Mouse (Mus musculus): Measurements from ENCODE around the gene Ralgps1. TPM values are rescaled to one million over a fixed set of nuclear protein-coding genes. Genes with fewer than 3 reads are reported as not detected.

Ralgps1 gene
- total RNA-seq, 1 experiment from 2014 or later, result 13.8 TPM

DNA sequence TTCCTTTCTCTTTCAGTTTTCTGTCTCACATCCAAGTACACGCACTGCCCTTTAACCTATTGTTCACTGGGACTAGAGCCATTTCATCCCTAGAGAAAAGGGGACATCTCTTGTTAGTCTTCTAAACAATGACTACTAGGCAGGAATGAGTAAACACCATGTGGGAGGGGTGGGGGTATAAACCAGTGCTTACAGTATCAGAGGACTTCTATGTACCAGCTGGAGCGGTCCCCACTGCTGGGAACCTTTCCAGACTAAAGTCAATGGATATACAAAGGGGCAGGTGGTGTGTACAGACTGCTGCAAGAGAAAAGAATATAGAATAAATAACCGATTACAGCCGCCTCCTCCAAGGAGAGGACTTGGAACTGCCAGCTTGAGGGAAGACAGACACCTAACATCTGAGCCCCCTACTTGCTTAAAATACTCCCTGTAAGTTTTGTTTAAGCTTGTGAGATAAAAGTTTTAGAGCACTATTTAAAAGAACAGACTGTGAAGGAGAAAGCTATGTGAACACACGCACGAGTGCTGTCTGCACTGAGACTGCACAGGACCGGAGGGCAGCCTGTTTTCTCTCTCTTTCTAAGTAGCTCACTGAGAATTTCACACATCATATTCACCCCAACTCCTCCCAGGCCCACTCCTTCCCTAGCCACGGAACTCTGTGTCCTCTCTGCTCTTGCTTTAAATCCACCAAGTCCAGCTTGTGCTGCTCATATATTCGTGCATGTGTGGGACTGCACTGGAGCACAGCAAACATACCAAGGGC lies 5.4 kb downstream of the Ralgps1 start:
- ATAC-seq (ENCODE audit: extremely low read depth, insufficient number of reproducible peaks, low FRiP score, poor library complexity, severe bottlenecking), result no peak

DNA sequence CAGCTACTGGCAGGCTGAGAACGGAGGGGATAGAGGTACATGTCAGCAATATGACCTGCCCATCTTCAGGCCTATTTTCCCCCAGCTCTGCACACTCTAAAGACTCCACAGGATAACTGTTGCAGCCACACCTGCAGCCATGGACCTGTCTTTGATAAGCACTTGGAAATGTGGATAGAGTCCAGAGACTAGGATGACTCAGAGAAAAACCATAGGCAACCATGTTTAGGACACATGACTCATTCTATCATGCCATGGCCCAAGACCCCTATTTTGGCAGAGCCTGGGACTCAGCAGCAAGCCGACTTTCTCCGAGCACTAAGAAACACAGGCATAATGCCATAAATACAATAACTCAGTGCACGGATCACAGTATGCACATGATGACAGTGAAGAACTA lies 6.6 kb downstream of the Ralgps1 start:
- ATAC-seq (ENCODE audit: extremely low read depth, insufficient number of reproducible peaks, low FRiP score, poor library complexity, severe bottlenecking), result no peak

DNA sequence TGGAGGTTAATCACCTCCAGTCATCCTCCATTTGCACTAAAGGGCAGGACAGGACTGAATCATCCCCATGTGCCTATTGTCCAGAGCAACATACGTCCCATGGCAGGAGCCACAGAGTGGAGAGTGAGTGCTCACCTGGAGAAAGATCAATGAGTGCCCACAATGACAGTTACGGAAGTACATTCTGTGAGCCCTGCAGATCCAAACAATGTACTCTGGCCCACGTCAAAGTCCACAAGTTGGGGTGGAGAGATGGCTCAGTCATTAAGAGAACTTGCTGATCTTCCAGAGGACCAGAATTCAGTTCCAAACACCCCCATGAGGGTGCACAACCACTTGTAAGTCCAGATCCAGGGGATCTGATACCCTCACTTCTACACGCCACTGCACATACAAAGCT lies 7.4 kb downstream of the Ralgps1 start:
- ATAC-seq (ENCODE audit: extremely low read depth, insufficient number of reproducible peaks, low FRiP score, poor library complexity, severe bottlenecking), result no peak

DNA sequence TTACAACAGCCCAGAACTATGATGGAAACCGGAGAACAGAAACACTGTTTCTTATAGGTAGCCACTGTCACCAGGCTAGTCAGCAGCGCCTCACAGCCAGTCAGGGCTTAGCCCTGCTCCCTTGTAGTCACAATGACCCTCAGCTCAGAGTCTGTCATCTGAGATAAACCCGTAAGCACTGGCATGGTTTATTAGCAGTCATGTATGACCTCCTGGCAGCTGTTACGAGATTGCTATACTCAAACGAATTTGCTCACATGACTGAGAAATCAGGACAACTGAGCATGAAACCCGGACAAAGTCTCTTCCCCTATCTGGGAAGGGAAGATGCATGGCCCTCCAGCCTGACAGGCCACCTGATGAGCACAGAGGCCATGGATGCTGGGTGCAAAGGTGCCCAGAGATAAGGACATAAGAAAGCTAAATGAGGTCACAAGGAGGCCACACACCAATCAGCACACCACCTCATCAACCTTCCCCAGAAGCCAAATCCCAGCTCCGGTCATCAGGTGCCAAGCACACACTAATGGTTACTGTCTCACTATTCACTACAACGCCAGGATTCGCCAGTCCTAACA lies 10.1 kb downstream of the Ralgps1 start:
- ATAC-seq (ENCODE audit: extremely low read depth, insufficient number of reproducible peaks, low FRiP score, poor library complexity, severe bottlenecking), result no peak

DNA sequence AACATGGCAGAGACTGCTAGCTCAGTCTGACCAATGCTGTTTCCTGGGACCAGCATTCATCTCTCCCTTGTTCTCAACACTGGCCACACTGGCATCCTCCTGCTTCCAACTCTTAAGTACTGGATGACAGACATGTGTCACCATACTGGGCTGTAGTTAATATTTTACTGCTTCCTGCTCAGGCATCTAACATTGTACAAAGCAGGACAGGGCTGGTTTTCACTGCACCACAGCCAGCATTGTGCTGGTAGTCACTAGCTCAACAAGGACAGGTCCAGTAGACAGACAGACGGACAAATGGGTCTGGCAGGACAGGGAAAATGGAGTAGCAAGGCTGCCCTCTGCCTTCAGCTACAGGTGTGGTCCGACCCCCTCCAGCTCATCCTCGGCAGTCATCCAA lies 10.7 kb downstream of the Ralgps1 start:
- no peak for ATAC-seq (ENCODE audit: extremely low read depth, insufficient number of reproducible peaks, low FRiP score, poor library complexity, severe bottlenecking)

DNA sequence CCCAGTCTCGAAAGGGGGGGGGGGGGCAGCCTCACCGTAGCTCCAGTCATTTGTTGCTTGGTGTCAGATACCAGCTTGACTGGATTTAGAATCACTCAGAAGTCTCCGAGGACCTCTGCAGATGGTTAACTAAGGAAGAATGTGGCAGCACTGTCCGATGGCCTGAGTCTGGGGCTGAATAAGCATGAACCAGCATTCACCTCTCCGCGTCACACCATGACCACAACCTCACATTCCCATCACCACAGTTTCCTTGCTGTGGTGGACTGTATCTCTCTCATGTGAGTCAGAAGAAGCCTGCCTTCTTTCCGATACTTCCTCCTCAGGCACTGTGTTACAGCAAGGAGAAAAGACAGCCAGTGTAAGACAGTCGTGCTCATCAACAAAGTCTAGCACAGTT lies 12.1 kb downstream of the Ralgps1 start:
- peak; percentile 89 for ATAC-seq (ENCODE audit: extremely low read depth, insufficient number of reproducible peaks, low FRiP score, poor library complexity, severe bottlenecking)

DNA sequence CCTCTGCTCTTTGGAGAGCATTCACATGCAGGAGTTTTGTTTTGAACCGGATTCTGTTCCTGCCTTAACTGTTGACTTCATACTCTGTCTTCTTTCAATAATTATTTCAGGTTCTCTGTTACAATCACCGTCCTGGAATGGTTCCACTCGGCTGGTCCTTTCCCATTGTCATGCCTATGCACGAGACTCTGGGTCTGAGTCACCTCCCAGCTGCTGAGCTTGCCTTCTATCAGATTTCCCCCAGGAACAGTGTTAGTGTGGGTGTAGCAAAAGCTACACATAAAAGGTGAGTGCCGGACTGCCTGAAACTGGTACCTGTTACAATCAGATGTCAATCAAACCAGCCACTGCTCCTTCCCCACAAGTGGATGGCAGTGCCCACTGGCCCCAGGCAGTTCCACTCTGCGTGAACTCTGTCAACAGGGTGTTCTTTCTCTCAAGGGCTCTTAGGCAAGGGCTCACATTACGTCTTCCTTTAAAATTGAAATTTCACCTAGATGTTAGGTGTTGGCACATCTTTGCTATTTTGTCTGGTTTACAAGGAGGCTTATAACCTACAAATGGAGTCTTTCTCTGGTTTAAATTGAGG lies 13.9 kb downstream of the Ralgps1 start:
- ATAC-seq (ENCODE audit: extremely low read depth, insufficient number of reproducible peaks, low FRiP score, poor library complexity, severe bottlenecking), result no peak

DNA sequence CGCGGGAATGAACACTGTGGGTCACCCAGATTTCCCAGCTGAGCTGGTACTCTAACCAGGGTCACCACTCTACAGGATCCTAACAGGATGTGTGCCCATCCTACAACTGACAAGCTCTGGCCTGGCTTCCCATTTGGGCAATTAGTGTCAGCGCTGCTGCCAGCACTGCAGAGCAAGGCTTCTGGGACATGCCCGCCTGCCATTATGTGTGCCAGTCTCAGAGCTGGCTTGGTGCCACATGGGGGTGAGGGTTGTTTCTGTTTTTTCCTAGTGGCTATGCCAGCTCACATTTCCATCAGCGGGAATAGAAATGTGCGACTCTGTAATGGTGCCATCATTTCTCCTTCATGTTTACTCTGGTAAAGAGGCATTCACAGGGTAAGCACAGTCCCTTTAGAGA lies 15.7 kb downstream of the Ralgps1 start:
- no peak for ATAC-seq (ENCODE audit: extremely low read depth, insufficient number of reproducible peaks, low FRiP score, poor library complexity, severe bottlenecking)

DNA sequence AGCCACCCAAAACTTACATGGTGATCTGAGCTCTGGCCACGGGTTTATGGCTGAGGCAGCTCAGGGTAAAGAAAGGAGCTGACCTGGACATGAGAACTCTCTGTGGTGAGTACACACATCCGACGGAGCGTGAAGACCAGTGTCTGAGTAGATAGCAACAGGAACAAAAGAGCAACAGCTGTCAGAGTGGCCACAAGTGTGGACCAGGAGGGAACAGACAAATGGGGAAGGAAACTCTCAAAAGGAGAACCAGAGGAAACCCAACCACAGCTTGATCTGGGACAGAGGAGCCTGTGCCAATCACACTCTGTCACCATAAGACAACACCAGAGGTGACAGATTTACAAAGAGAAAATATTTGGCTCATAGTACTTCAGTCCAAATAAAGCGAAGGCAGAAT lies 17.9 kb downstream of the Ralgps1 start:
- peak; percentile 68 for ATAC-seq (ENCODE audit: extremely low read depth, insufficient number of reproducible peaks, low FRiP score, poor library complexity, severe bottlenecking)

DNA sequence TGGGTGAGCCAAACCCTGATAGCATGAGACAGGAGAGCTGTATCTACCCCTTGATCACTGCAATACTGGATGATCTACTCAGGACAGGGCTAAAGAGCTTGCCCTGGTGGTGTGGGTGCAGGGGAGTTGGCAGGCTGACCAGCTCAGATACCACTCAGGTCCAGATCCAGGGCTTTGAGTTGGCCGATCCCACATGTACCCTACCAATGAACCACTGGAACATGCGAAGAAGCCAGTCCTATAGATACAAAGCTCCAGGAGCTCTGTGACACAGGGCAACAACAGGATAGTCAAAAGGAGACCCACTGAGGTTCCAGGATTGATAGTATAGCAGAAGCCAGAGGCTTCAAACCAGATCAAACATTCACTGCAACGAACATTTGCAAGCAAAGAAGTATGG lies 19.8 kb downstream of the Ralgps1 start:
- ATAC-seq (ENCODE audit: extremely low read depth, insufficient number of reproducible peaks, low FRiP score, poor library complexity, severe bottlenecking), result no peak

DNA sequence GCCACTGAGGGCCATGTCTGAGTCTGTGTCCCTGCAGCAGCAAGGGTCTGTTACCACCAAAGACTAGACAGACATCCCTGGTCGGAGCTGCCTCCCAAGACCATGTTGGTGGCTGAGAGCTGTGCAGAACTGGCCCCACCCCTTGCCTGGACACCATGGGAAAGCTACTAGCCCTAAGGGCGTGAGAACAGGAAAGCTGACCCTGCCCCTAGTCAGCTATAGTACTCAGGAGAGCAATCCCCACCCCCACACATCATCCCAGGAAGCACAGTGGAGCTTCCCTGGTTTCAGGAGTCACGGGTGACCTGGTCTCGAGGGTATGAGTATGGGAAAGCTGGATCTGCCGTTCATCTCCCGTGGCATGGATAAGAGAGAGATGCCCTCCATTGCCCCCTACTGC lies 20.4 kb downstream of the Ralgps1 start:
- ATAC-seq (ENCODE audit: extremely low read depth, insufficient number of reproducible peaks, low FRiP score, poor library complexity, severe bottlenecking), result no peak

DNA sequence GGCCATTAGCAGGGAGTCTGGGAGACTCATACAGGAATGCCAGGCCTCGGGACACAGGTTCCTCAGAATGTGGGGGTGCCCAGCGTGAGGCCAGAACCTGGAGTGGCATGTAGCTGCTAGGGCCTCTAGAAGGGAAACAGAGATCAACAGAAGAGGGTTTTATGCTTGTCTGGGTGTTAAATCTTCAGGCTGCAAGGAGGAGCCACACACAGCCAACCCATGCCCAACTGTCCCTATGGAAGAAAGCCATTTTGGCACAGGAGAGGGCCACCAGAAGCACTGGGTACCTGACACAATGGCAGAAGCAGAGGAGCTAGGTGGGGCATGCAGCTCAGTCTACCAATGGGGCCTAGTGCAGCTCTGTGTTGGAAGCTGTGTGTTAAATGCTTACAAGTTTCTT lies 21.7 kb downstream of the Ralgps1 start:
- ATAC-seq (ENCODE audit: extremely low read depth, insufficient number of reproducible peaks, low FRiP score, poor library complexity, severe bottlenecking), result no peak

DNA sequence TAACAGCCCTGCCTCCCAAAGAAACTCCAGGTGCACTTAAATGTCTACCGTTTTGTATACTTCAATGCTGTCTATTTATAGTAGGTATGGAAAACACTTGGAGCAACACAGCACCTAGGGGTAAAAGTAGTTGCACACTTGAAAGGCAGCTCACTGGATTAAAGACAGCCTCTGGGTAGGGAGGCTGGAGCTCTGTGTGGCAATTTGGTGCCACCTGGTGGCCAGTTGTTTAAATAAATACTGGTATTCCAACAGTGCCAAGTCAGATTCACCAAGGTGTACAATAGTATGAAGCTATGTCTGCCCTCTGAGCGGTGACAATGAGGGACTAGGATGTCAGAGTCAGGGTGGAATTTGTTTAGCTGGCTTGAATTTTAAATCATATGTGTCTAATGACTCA lies 22.2 kb downstream of the Ralgps1 start:
- peak; percentile 42; the same call in 1 of the 2 replicates for ATAC-seq (ENCODE audit: extremely low read depth, insufficient number of reproducible peaks, low FRiP score, poor library complexity, severe bottlenecking)

DNA sequence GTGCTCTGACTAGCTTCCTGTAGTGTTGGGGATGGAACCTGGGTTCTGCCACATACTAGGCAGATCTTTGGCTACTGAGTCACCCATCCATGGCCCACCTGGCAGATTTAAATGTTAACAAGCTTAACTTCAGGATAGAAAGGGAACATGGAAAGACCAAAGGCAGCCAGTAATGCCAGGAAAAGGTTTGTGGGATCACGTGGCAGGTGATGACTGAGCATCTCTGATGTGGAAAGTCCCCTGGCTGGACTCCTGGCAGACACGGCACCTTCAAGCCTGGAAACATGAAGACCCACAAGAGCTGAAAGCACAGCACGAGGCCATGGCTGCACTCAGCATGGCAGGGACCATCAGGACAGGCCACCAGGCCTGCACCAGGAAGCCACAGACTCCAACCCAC lies 23.0 kb downstream of the Ralgps1 start:
- ATAC-seq (ENCODE audit: extremely low read depth, insufficient number of reproducible peaks, low FRiP score, poor library complexity, severe bottlenecking), result no peak

DNA sequence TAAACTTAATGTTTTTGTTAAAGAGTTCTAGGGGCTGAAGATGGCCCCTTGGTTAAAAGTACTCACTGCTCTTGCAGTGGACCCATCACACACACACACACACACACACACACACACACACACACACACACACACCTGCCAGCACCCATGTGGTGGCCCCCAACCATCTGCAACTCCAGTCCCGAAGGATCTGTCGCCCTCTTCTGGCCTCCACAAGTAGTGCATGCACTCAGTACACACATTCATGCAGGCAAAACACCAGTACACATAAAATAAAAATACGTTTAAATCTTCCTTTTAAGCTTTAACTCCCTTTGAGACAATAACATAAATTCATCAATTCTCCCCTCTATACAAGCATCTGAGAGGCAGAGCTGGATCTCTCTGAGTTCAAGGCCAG lies 23.7 kb downstream of the Ralgps1 start:
- no peak for ATAC-seq (ENCODE audit: extremely low read depth, insufficient number of reproducible peaks, low FRiP score, poor library complexity, severe bottlenecking)

DNA sequence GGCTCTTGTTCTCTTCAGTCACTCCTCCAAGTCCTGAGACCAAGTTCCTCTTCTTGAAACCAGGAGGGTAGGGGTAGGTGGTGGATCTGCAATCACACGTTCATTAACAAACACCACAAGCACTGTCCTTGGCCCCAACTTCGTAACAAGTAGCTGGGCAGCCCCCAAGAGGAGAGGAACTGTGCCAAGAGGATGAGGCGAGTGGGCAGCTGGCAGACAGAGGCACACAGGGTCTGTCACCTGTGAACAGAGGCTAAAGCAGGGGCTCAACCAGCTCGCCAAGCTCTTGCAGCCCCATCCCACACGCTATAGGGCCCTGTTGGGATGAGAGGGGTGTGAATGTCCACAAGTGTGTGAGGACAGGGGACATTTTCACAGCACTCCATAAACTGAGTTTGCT lies 24.5 kb downstream of the Ralgps1 start:
- ATAC-seq (ENCODE audit: extremely low read depth, insufficient number of reproducible peaks, low FRiP score, poor library complexity, severe bottlenecking), result no peak

DNA sequence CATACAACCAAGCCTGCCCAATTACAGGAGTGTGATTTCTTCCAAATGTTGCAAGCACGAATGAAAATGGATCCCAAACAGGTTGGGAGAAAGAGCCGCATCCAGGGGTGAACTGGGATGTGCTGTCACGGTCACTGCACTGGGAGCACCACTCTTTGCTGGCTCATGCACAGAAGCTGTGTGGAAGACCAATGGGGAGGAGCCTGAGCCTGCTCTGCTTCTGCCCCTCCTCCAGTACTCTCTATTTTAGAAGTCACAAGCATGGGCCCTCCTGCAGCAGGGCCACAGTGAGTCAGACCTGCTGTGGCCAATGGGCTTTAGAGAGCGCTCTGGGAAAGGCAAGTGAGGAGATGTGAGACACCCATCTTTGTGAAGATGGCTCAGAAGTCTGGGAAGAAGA lies 25.3 kb downstream of the Ralgps1 start:
- no peak for ATAC-seq (ENCODE audit: extremely low read depth, insufficient number of reproducible peaks, low FRiP score, poor library complexity, severe bottlenecking)

DNA sequence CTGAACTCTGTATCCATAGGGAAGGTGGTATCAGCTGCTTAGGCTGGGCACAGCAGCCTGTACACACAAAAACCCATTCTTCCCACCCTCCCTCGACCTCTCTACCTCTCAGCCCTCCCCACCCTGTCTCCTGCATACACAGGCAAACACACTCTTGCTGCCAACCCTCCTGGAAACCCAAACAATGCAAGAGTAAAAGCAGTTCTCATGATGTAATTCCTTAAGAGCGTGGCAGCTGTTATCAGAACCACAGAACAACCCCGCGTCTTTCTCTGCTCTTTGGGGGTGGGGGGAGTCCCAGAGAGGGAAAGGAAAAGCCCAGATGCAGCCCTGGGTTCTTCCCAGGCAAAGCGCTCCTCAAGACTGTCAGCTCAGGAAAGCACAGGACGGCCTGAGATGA lies 25.8 kb downstream of the Ralgps1 start:
- no peak for ATAC-seq (ENCODE audit: extremely low read depth, insufficient number of reproducible peaks, low FRiP score, poor library complexity, severe bottlenecking)

DNA sequence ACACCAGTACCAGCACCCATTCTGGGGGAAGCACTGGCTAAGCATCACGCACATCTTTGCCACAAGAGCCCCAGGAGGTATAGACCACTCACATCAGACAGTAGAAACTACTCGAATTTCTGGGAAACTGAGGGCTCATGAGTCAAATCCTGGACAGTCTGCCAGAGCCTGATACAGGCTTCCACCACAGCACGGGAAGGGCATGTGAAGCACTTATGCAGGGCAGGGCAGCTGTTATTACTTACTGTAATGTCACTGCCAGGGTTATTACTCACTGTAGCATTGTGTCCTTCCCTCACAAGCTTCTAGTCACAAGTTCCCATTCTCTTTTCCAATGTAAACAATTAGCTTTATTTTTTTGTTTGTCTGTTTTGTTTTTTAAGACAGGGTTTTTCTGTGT lies 27.9 kb downstream of the Ralgps1 start:
- ATAC-seq (ENCODE audit: extremely low read depth, insufficient number of reproducible peaks, low FRiP score, poor library complexity, severe bottlenecking), result no peak

DNA sequence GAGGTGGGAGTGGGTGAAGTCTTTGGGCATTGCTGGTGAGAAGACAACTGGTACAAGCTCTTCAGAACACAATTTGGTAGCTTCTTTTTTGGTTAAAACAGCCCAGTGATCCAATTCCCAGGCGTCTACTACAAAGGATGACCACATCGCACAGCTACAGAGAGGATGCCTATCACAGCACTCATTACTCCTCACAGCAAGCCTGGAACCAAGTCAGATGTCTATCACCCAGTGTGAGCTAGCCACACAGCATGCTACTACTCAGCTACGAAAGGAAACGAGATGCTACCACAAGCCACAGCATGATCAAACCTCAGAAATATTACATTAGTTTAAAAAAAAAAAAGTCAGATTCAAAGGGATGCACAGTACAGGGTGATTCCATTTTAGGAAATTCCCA lies 29.1 kb downstream of the Ralgps1 start:
- ATAC-seq (ENCODE audit: extremely low read depth, insufficient number of reproducible peaks, low FRiP score, poor library complexity, severe bottlenecking), result no peak

DNA sequence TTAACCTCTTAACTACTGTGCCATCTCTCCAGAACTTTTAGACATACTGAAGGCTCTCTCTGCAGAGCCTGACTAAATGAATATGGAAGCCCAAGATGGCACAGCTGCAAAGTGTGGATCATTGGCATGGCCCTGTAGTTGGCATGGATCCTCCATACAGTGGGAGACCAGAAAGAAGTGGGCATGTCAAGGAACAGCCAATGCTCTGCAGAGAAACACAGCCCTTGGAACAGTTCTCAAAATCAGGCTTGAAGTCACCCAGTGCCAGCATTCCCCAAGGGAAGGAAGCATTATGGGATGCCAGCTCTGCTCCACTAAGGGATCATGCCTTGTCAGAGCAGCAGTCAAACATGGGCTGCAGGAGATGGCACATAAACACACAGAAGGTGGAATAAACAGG lies 35.5 kb downstream of the Ralgps1 start:
- ATAC-seq (ENCODE audit: extremely low read depth, insufficient number of reproducible peaks, low FRiP score, poor library complexity, severe bottlenecking), result no peak

All from neutrophil, adult 5-6 weeks (primary cell).